Mouse (Mus musculus): Measurements from ENCODE around the gene Ccnj. TPM values are rescaled to one million over a fixed set of nuclear protein-coding genes. Genes with fewer than 3 reads are reported as not detected.

Gene Ccnj
- polyA plus RNA-seq, 1 experiment from 2014 or later = 18.8 TPM

DNA sequence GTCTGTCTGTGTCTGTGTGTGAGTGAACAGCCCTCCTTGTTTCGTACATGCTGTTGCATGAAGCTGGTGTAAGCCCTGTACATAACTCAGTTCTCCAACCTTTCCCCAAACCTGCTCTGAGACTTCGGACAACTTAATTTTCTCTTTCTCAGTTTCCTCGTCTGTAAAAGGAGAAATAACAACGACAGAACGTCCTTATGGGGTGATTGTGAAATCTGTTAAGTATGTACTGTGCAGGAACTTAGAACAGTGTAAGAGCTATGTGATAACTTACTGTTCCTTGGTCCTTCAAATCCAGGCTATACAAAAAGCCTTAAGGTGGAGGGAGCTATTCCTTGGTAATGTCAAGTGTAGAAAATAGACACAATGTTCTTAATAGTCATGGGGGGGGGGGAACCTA is 1.3 kb downstream of the Ccnj start:
- ATAC-seq (ENCODE audit: low FRiP score, low TSS enrichment) (no peak), DNase-seq (no peak)
- Histone ChIP-seq H3K4me1 (ENCODE audit: control insufficient read depth, insufficient read depth, low read length) (peaks cover 39% of the 10 kb centered on the region), H3K27me3 (ENCODE audit: control insufficient read depth, insufficient read depth, low read length) (no peaks in the 10 kb centered on the region), H3K4me2 (ENCODE audit: low read length) (peak overlapping the region; percentile 74), H3K27ac (replicated peaks; ENCODE audit: low read depth, low read length) (0 out of 2 replicates have a peak overlapping the region, but pooled peaks have one; percentile 6), H3K9me3 (ENCODE audit: control insufficient read depth, low read length) (no peaks in the 10 kb centered on the region), H3K9ac (replicated peaks; ENCODE audit: low read length) (peak overlapping the region; percentile 99), H3K4me3 (replicated peaks; ENCODE audit: low read depth, low read length) (peak overlapping the region; percentile 94), H3K36me3 (ENCODE audit: control insufficient read depth, insufficient read depth, low read length) (peaks cover 8% of the 10 kb centered on the region)
- WGBS = 29% methylated on average over 5 of the region's 5 CpGs

DNA sequence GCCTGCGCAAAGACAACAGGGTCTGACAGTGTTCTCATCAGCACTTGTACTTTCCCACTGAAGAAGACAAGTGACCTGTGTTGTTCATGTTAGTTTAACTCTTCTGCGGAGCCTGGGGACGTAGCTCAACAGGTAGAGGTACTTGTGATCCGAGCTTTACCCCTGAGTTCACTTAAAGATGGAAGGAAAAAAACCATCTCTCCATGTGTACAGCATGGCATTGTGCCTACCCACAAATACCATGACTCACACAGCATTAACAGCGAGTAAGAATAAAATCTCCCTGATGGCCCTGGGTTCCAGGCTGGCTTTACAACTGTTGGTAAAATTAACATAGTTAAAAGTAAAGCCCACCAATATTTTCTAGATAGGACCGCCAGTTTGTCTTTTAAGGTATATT is 3.4 kb downstream of the Ccnj start:
- Histone ChIP-seq H3K9me3 (ENCODE audit: control insufficient read depth, low read length) (no peaks in the 10 kb centered on the region), H3K27ac (replicated peaks; ENCODE audit: low read depth, low read length) (no peak overlapping the region), H3K4me2 (ENCODE audit: low read length) (no peak overlapping the region; the same call in 1 of the 2 replicates), H3K36me3 (ENCODE audit: control insufficient read depth, insufficient read depth, low read length) (peaks cover 29% of the 10 kb centered on the region), H3K9ac (replicated peaks; ENCODE audit: low read length) (no peak overlapping the region), H3K27me3 (ENCODE audit: control insufficient read depth, insufficient read depth, low read length) (no peaks in the 10 kb centered on the region), H3K4me3 (replicated peaks; ENCODE audit: low read depth, low read length) (no peak overlapping the region), H3K4me1 (ENCODE audit: control insufficient read depth, insufficient read depth, low read length) (peaks cover 39% of the 10 kb centered on the region)
- 94% methylated on average over 6 of the region's 6 CpGs for WGBS
- no peak for DNase-seq
- no peak for ATAC-seq (ENCODE audit: low FRiP score, low TSS enrichment)

DNA sequence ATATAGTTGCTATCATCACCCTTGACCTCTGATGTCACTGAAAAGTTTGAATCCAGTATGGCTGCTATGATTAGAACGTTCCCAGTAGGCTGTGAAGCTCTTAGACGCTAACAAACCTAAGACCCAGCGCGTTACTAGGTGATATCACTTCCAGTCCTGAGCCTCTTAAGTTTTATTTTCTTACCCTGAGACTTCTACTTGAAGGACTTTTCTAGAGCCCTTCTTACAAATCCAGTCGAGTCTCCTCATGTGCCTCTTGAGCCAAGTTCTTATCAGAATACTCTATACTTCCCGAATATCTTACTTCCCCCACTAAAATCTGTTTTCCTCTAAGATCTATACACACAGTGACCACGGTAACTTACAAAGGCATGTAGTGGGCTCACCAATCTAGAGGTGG is 7.1 kb downstream of the Ccnj start:
- peaks cover 58% of the 10 kb centered on the region for H3K36me3 ChIP-seq (ENCODE audit: control insufficient read depth, insufficient read depth, low read length)
- no peak overlapping the region for H3K27ac ChIP-seq (replicated peaks; ENCODE audit: low read depth, low read length)
- no peak for DNase-seq
- H3K4me1 ChIP-seq (ENCODE audit: control insufficient read depth, insufficient read depth, low read length) = peaks cover 23% of the 10 kb centered on the region
- no peak overlapping the region for H3K4me2 ChIP-seq (ENCODE audit: low read length)
- 94% methylated on average over 7 of the region's 7 CpGs for WGBS
- no peaks in the 10 kb centered on the region for H3K9me3 ChIP-seq (ENCODE audit: control insufficient read depth, low read length)
- H3K27me3 ChIP-seq (ENCODE audit: control insufficient read depth, insufficient read depth, low read length) = no peaks in the 10 kb centered on the region
- no peak for ATAC-seq (ENCODE audit: low FRiP score, low TSS enrichment)
- no peak overlapping the region for H3K4me3 ChIP-seq (replicated peaks; ENCODE audit: low read depth, low read length)
- no peak overlapping the region for H3K9ac ChIP-seq (replicated peaks; ENCODE audit: low read length)

DNA sequence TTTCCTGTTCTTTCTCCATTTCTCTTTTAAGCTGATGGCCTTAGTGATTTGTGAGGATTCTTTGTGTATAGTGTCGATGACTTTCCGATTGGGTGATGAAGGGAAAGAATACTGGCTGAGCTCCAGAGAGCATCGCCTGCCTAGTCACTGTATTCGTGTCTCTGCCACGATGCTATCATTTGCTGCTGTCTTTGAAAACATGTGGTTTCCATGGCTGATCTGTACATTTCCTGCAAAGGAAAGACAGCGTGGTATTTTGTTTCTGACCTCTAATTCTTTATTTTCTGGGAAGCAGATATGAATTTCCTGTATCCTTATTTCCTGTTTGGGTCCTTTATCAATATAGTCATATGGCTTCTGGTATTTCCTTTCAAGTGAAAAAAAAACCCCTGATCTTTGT is 9.2 kb downstream of the Ccnj start:
- H3K27me3 ChIP-seq (ENCODE audit: control insufficient read depth, insufficient read depth, low read length) = no peaks in the 10 kb centered on the region
- peaks cover 2% of the 10 kb centered on the region; the same call in 1 of the 2 replicates for H3K4me1 ChIP-seq (ENCODE audit: control insufficient read depth, insufficient read depth, low read length)
- H3K27ac ChIP-seq (replicated peaks; ENCODE audit: low read depth, low read length) = no peak overlapping the region
- 96% methylated on average over 6 of the region's 6 CpGs for WGBS
- H3K4me3 ChIP-seq (replicated peaks; ENCODE audit: low read depth, low read length) = no peak overlapping the region
- H3K36me3 ChIP-seq (ENCODE audit: control insufficient read depth, insufficient read depth, low read length) = peaks cover 79% of the 10 kb centered on the region
- H3K9me3 ChIP-seq (ENCODE audit: control insufficient read depth, low read length) = no peaks in the 10 kb centered on the region
- ATAC-seq (ENCODE audit: low FRiP score, low TSS enrichment) (no peak), DNase-seq (no peak)
- no peak overlapping the region for H3K4me2 ChIP-seq (ENCODE audit: low read length)
- H3K9ac ChIP-seq (replicated peaks; ENCODE audit: low read length) = no peak overlapping the region

DNA sequence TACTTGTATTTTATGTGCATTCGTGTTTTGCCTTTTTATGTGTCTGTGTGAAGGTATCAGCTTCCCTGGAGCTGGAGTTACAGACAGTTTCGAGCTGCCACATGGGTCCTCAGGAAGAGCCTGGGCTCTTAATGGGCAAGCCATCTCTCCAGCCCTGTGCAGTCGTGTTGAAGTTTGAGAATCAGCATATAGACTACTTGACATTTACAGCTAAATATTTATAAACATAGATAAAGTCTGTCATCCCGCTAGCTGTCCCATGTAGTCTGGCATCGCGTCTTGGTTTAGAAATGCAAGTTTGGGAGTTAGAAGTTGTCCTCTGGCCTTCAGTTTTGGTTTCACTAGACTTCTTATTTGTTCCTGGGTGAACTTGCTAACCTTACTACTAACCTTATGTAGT is 10.0 kb downstream of the Ccnj start:
- H3K9ac ChIP-seq (replicated peaks; ENCODE audit: low read length) = no peak overlapping the region
- H3K36me3 ChIP-seq (ENCODE audit: control insufficient read depth, insufficient read depth, low read length) = peaks cover 87% of the 10 kb centered on the region
- H3K4me2 ChIP-seq (ENCODE audit: low read length) = no peak overlapping the region
- DNase-seq (no peak), ATAC-seq (ENCODE audit: low FRiP score, low TSS enrichment) (no peak)
- WGBS = 93% methylated on average over 6 of the region's 6 CpGs
- no peaks in the 10 kb centered on the region for H3K4me1 ChIP-seq (ENCODE audit: control insufficient read depth, insufficient read depth, low read length)
- no peak overlapping the region for H3K4me3 ChIP-seq (replicated peaks; ENCODE audit: low read depth, low read length)
- H3K27ac ChIP-seq (replicated peaks; ENCODE audit: low read depth, low read length) = no peak overlapping the region
- H3K27me3 ChIP-seq (ENCODE audit: control insufficient read depth, insufficient read depth, low read length) = no peaks in the 10 kb centered on the region
- H3K9me3 ChIP-seq (ENCODE audit: control insufficient read depth, low read length) = no peaks in the 10 kb centered on the region

DNA sequence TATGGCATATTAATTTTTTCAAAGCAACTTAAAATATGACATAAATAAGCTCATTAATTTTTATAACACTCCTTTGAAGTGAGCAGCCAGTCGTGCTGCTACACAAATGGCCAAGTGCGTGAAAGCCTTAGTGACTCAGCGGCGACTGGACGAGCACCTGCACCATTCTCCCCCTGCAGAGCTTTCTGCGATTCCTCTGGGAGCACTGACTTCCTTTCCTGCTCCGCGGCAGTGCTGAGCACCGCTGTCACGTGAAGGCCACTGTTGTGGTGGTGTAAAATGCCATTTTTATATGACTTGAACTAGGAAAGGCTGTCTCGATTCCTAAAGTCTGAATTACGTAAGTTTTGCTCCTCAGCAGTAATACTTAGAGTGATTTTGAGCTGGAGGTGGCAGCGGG is 10.5 kb downstream of the Ccnj start:
- Histone ChIP-seq H3K9me3 (ENCODE audit: control insufficient read depth, low read length) (no peaks in the 10 kb centered on the region), H3K27ac (replicated peaks; ENCODE audit: low read depth, low read length) (no peak overlapping the region), H3K4me2 (ENCODE audit: low read length) (no peak overlapping the region), H3K4me1 (ENCODE audit: control insufficient read depth, insufficient read depth, low read length) (no peaks in the 10 kb centered on the region), H3K27me3 (ENCODE audit: control insufficient read depth, insufficient read depth, low read length) (no peaks in the 10 kb centered on the region), H3K36me3 (ENCODE audit: control insufficient read depth, insufficient read depth, low read length) (peaks cover 90% of the 10 kb centered on the region), H3K9ac (replicated peaks; ENCODE audit: low read length) (no peak overlapping the region), H3K4me3 (replicated peaks; ENCODE audit: low read depth, low read length) (no peak overlapping the region)
- DNase-seq (no peak), ATAC-seq (ENCODE audit: low FRiP score, low TSS enrichment) (no peak)
- 83% methylated on average over 13 of the region's 13 CpGs for WGBS

DNA sequence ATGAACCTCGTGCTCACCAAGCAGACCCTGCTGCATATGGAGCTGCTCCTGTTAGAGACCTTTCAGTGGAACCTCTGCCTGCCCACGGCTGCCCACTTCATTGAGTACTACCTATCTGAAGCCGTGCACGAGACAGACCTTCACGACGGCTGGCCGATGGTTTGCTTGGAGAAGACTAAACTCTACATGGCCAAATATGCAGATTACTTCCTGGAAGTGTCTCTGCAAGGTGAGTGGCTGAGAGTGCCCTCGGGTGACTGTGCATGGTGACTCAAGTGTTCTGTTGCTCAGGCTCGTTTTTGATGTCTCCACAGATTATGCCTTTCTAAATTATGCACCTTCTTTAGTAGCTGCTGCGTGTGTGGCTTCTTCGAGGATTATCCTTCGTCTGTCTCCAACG is 13.7 kb downstream of the Ccnj start:
- Histone ChIP-seq H3K9ac (replicated peaks; ENCODE audit: low read length) (no peak overlapping the region), H3K27me3 (ENCODE audit: control insufficient read depth, insufficient read depth, low read length) (no peaks in the 10 kb centered on the region), H3K9me3 (ENCODE audit: control insufficient read depth, low read length) (no peaks in the 10 kb centered on the region), H3K4me3 (replicated peaks; ENCODE audit: low read depth, low read length) (no peak overlapping the region), H3K36me3 (ENCODE audit: control insufficient read depth, insufficient read depth, low read length) (peaks cover 87% of the 10 kb centered on the region), H3K27ac (replicated peaks; ENCODE audit: low read depth, low read length) (no peak overlapping the region), H3K4me2 (ENCODE audit: low read length) (no peak overlapping the region), H3K4me1 (ENCODE audit: control insufficient read depth, insufficient read depth, low read length) (no peaks in the 10 kb centered on the region)
- no peak for DNase-seq
- WGBS = 85% methylated on average over 13 of the region's 13 CpGs
- ATAC-seq (ENCODE audit: low FRiP score, low TSS enrichment) = no peak

DNA sequence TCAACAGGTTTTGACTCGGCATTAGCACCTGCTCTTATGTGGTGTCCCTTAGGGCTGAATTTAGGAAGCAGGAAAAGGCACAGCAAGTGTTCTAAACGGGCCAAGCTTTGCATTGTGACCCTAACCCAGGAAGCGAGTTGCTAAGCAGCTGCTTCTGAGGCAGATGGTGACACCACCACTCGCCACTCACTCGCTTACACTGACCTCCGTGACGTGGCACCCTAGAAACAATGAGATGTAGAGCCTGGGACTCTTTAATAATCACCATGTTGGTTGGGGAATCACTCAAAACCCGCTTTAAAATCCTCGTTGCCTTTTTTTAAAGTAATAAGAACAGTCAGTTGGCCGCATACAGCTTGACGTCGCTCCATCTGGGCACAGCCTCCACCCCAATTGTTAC is 18.3 kb downstream of the Ccnj start:
- Histone ChIP-seq H3K36me3 (ENCODE audit: control insufficient read depth, insufficient read depth, low read length) (peaks cover 60% of the 10 kb centered on the region), H3K9ac (replicated peaks; ENCODE audit: low read length) (no peak overlapping the region), H3K27me3 (ENCODE audit: control insufficient read depth, insufficient read depth, low read length) (no peaks in the 10 kb centered on the region), H3K9me3 (ENCODE audit: control insufficient read depth, low read length) (no peaks in the 10 kb centered on the region), H3K4me1 (ENCODE audit: control insufficient read depth, insufficient read depth, low read length) (no peaks in the 10 kb centered on the region), H3K4me2 (ENCODE audit: low read length) (no peak overlapping the region), H3K27ac (replicated peaks; ENCODE audit: low read depth, low read length) (no peak overlapping the region), H3K4me3 (replicated peaks; ENCODE audit: low read depth, low read length) (no peak overlapping the region)
- 74% methylated on average over 12 of the region's 12 CpGs for WGBS
- DNase-seq (no peak), ATAC-seq (ENCODE audit: low FRiP score, low TSS enrichment) (no peak)

DNA sequence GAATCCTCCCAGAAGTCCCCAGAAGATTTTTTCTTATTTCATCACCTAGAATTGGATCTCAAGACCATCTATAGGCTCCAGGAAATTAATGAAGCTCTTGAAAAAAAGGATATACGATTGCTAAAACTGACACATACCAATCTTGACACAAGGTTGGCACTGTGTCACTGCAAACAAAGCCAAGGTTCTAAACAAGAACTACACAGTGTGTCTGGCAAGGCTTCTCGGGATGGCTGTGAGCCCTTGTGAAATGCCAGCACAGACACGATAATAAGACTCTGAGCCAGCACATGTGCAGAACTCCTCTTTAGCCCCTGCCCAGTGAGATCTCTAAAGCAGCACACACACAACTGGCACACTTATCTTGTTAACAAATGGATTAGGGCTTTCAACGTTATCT is 28.5 kb downstream of the Ccnj start:
- Histone ChIP-seq H3K4me3 (replicated peaks; ENCODE audit: low read depth, low read length) (no peak overlapping the region), H3K36me3 (ENCODE audit: control insufficient read depth, insufficient read depth, low read length) (no peaks in the 10 kb centered on the region), H3K9me3 (ENCODE audit: control insufficient read depth, low read length) (no peaks in the 10 kb centered on the region), H3K27me3 (ENCODE audit: control insufficient read depth, insufficient read depth, low read length) (no peaks in the 10 kb centered on the region), H3K4me2 (ENCODE audit: low read length) (no peak overlapping the region), H3K9ac (replicated peaks; ENCODE audit: low read length) (no peak overlapping the region), H3K27ac (replicated peaks; ENCODE audit: low read depth, low read length) (no peak overlapping the region), H3K4me1 (ENCODE audit: control insufficient read depth, insufficient read depth, low read length) (no peaks in the 10 kb centered on the region)
- DNase-seq = no peak
- WGBS = 65% methylated on average over 4 of the region's 4 CpGs
- no peak for ATAC-seq (ENCODE audit: low FRiP score, low TSS enrichment)
